13 mouse cellular contexts compared by ENCODE assay signal in the genomic region with DNA sequence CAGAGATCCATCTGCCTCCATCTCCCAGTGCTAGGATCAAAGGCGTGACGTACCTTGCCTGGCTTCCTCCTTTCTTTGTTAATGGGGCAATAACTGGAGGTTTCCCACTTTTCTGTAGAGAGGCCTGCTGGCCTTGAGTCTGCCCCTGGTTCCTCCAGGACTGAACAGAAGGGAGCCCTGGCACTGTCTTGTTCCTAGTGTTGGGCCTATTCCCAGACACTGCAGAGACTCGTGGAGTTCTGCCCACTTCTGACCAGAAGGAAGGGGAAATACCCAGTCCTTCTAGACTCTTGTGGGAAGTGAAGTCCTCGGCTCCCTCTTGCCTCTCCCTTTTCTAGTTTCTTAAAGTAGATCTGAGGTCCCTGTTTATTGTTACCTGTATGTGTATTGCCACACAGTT. TPM values are rescaled to one million over a fixed set of nuclear protein-coding genes. Genes with fewer than 3 reads are reported as not detected.
A peak's percentile ranks its signal among the peaks of the same experiment; 100 is the strongest.
DNase-seq lines count a peak whose midpoint lies in the region; TF ChIP-seq lines count a peak whose summit lies in the region.
"Had no signal": no experiment of that assay in that cellular context is flagged by ENCODE, and none has a peak within 500 bp of the region (broad histone marks: within the 10 kb centered on the region; RNA-seq: fewer than 3 reads in every experiment).

No protein-coding gene starts in this region.

- TF ChIP-seq POLR2A in cerebellum, adult 2 months (IDR thresholded peaks at IDR 0.05; ENCODE audit: borderline replicate concordance, insufficient read depth, low read length), result no peak

- no peak for TF ChIP-seq CTCF in gastrocnemius, adult 2 months (IDR thresholded peaks at IDR 0.05)
- TF ChIP-seq CTCF in cerebellum, adult 2 months (IDR thresholded peaks at IDR 0.05; ENCODE audit: borderline replicate concordance, insufficient read depth, low read depth, low read length), result no peak

- peaks cover 24% of the 10 kb centered on the region for H3K4me1 ChIP-seq in cerebellum, adult 2 months (ENCODE audit: control insufficient read depth, insufficient read depth, low read length)

- DNase-seq in gastrocnemius, adult 2 months, result peak; percentile 67
- no peak for DNase-seq in gastrocnemius, postnatal 4 days (ENCODE audit: low spot score in 2 of 2)
- peak; percentile 19 for DNase-seq in lung, postnatal 10 days
- no peak for DNase-seq in lung, postnatal 14 days
- peak; percentile 79 to 89 for DNase-seq in cerebellum, adult 2 months
- DNase-seq in gastrocnemius, adult 8-10 months (ENCODE audit: low spot score in 2 of 2), result peak; percentile 18 to 26
- DNase-seq in thymus, postnatal 36 days, result no peak
- no peak for DNase-seq in lung, adult 18-20 months
- DNase-seq: adrenal gland, adult 8-10 months; B cell, adult 2 months; kidney, adult 2 months; kidney, postnatal 4 days; midbrain, embryonic 14.5 days had no signal

- H3K4me3 ChIP-seq in gastrocnemius, adult 2 months, result no peak overlapping the region
- H3K4me3 ChIP-seq in cerebellum, adult 2 months (replicated peaks; ENCODE audit: insufficient read depth, low read depth, low read length), result no peak overlapping the region

- 9% methylated on average over 4 of the region's 4 CpGs for WGBS in cerebellum, adult 2 months

- peak overlapping the region; percentile 16; the same call in 1 of the 2 replicates for H3K27ac ChIP-seq in gastrocnemius, adult 2 months
- H3K27ac ChIP-seq in cerebellum, adult 2 months (ENCODE audit: insufficient read depth, low read length), result 0 out of 2 replicates have a peak overlapping the region, but pooled peaks have one; percentile 5

- H3K27me3 ChIP-seq in cerebellum, adult 2 months (ENCODE audit: control insufficient read depth, insufficient read depth, low read length), result no peaks in the 10 kb centered on the region

- intact Hi-C loops in gastrocnemius, adult 2 months (cut with DNase I), result no loop called here

RNA-seq across cellular contexts. Expression of gene Wdr20, which starts 48.5 kb away (rescaled TPM):
- 10 to 100 TPM; 18.9 to 22.0 TPM for total RNA-seq in gastrocnemius, adult 2 months (2021)
- total RNA-seq in gastrocnemius, postnatal 4 days (2021), result 10 to 100 TPM; 24.6 to 34.2 TPM
- 32.7 and 34.9 TPM in 2 replicates for polyA plus RNA-seq in cerebellum, adult 2 months (2012; rRNA removed)
- 10 to 100 TPM; 13.3 to 19.9 (median 15.9) TPM for total RNA-seq in gastrocnemius, adult 8-10 months (2022)

RNA-seq across cellular contexts. Expression of gene Mok, which starts 54.5 kb away (rescaled TPM):
- under 1 TPM; 0.20 to 0.22 TPM for total RNA-seq in gastrocnemius, adult 2 months (2021)
- under 1 TPM; 0.34 to 0.91 TPM for total RNA-seq in gastrocnemius, postnatal 4 days (2021)
- 5.9 and 6.7 TPM in 2 replicates for polyA plus RNA-seq in cerebellum, adult 2 months (2012; rRNA removed)
- under 1 TPM in 2 of 4 experiments, not detected in 2; 0.35 to 0.52 TPM for total RNA-seq in gastrocnemius, adult 8-10 months (2022)

Comparison
In these comparisons a context has a peak if more than half of its experiments do, and no peak if none do; other contexts are left out.
1. DNase-seq: peak in gastrocnemius, adult 2 months (single experiment), lung, postnatal 10 days (single experiment), cerebellum, adult 2 months (2 of 2) and gastrocnemius, adult 8-10 months (2 of 2); none in gastrocnemius, postnatal 4 days (0 of 2), lung, postnatal 14 days (single experiment), thymus, postnatal 36 days (0 of 2) and lung, adult 18-20 months (0 of 2).